Mouse (Mus musculus): ENCODE results near the gene Gm20219.

DNA sequence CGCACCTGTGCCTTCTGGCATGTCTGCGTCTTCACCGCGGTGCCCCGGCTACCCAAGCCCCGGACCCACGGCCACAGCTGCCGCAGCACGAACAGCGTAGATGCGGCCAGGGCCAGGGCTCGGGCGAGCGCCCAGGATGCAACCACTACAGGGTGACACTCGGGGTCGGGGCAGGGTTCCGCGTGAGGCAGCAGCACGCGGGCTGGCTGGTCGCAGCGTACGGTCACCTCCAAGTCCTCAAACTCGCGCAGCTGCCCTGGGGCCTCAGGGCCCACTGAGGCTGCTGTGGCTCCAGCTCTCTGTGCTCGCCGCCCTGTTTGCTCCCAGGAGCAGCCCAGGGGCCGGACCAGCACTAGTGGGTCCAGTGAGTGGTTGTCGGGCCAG lies 42.5 kb downstream of the Gm20219 start:
- no peak for TF ChIP-seq GATA1 (IDR thresholded peaks at IDR 0.05; ENCODE audit: borderline replicate concordance, low read length)
- TF ChIP-seq FLI1 (IDR thresholded peaks at IDR 0.05; ENCODE audit: low read length), result no peak

Measured in megakaryocyte, embryonic 14.5 days (primary cell).